Mouse (Mus musculus) forebrain, postnatal 0 days (tissue): ENCODE results near the gene Tle2. TPM values are rescaled to one million over a fixed set of nuclear protein-coding genes. Genes with fewer than 3 reads are reported as not detected.

Experiments
- ATAC-seq: fragments of 200-750 bp; cut with Nextera tagmentation; 2 replicates; pipeline ENCODE4 v1.8.0; 2017; ENCODE audit warnings: mild to moderate bottlenecking, moderate library complexity
- DNase-seq: peaks from one replicate; pipeline ENCODE4 v3.0.0-alpha.2; 2015
- H3K27ac ChIP-seq: fragments of 300-500 bp; sonication (generic); 2 replicates; pipeline ENCODE4 v1.5.1; 2014; ENCODE audit warnings: low read depth, mild to moderate bottlenecking, antibody characterized with exemption, low read length, moderate library complexity, mixed read lengths
- H3K27me3 ChIP-seq: fragments of 300-500 bp; sonication (generic); 2 replicates; pipeline ENCODE4 v1.6.1; 2014; ENCODE audit warnings: mild to moderate bottlenecking, low read length, mixed read lengths; ENCODE audit not compliant: insufficient read depth
- H3K36me3 ChIP-seq: fragments of 300-500 bp; sonication (generic); 2 replicates; pipeline ENCODE4 v1.6.1; 2014; ENCODE audit warnings: mild to moderate bottlenecking, moderate library complexity; ENCODE audit not compliant: insufficient read depth
- H3K4me1 ChIP-seq: fragments of 300-500 bp; sonication (generic); 2 replicates; pipeline ENCODE4 v1.6.1; 2014; ENCODE audit warnings: antibody characterized with exemption; ENCODE audit not compliant: insufficient read depth
- H3K4me2 ChIP-seq: fragments of 300-500 bp; sonication (generic); 2 replicates; pipeline ENCODE4 v1.6.1; 2014; ENCODE audit warnings: low read depth, mild to moderate bottlenecking, moderate library complexity
- H3K4me3 ChIP-seq: fragments of 300-500 bp; sonication (generic); 2 replicates; pipeline ENCODE4 v1.5.1; 2014; ENCODE audit warnings: low read depth, low read length, mixed read lengths
- H3K9ac ChIP-seq: fragments of 300-500 bp; sonication (generic); 2 replicates; pipeline ENCODE4 v1.6.1; 2014; ENCODE audit warnings: mild to moderate bottlenecking
- H3K9me3 ChIP-seq: fragments of 300-500 bp; sonication (generic); 2 replicates; pipeline ENCODE4 v1.6.1; 2016; ENCODE audit warnings: low read length
- CTCF ChIP-seq: sonication (generic); IDR thresholded peaks from 2 replicates; pipeline ENCODE4 v1.5.1; 2016; ENCODE audit warnings: antibody characterized with exemption, control low read depth, low read depth
- WGBS: fragments of 180-500 bp; shearing (Covaris S2); extraction: QIAGEN DNeasy Blood & Tissue Kit; methylation state at CpG from one replicate; pipeline ENCODE4 v1.1.7; 2014; 5-methylcytosine and 5-hydroxymethylcytosine counted together
- polyA plus RNA-seq: library from polyadenylated mRNA; unstranded; fragments of >200 nt; fragmentation: Nextera tagmentation; extraction: Ambion mirVana; gene quantifications from 2 replicates; pipeline ENCODE4 v1.2.1, GENCODE M21; 2015
- total RNA-seq: library from RNA; depleted of rRNA; stranded (reverse); fragments of >200 nt; gene quantifications from 2 replicates; pipeline ENCODE4 v1.2.3, GENCODE M21; 2014; rRNA removed

The Tle2 gene
- total and polyA plus RNA-seq, 2 experiments from 2014 or later: 25.6 to 30.5 TPM

- H3K9ac ChIP-seq: peak overlapping the region; percentile 50
- peak; percentile 85 for DNase-seq
- H3K27me3 ChIP-seq: no peaks in the 10 kb centered on the region
- peak overlapping the region; percentile 36 for H3K4me3 ChIP-seq
- 4% methylated on average over 37 of the region's 37 CpGs for WGBS
- no peak for TF ChIP-seq CTCF
- no peaks in the 10 kb centered on the region for H3K36me3 ChIP-seq
- H3K4me1 ChIP-seq: no peaks in the 10 kb centered on the region
- H3K27ac ChIP-seq: peak overlapping the region; percentile 54
- H3K4me2 ChIP-seq: peak overlapping the region; percentile 73
- H3K9me3 ChIP-seq: no peaks in the 10 kb centered on the region
- ATAC-seq: peak; percentile 94
Observed at GRCm38 (mm10) chr10:81633253-81634099, 59.1 kb downstream of the Tle2 start.

DNA sequence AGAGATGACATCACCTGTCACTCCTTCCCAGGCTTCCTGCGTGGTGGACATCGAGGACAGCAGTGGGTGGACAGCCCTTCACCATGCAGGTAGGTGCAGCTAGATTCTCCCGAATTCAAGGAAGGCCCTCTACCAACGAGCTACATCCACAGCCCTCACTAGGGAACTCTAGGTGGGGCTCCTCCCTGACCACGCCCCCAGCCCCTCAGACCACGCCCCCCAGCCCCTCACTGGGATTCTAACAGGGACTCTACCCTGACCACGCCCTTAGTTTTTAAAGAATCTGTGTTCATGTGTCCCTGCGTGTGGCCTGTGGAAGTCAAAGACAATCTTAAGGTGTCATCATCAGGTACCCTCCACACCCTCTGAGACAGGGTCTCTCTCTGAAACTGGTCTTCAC lies 62.0 kb downstream of the Tle2 start:
- no peaks in the 10 kb centered on the region for H3K4me1 ChIP-seq
- H3K36me3 ChIP-seq: no peaks in the 10 kb centered on the region; the same call in 1 of the 2 replicates
- ATAC-seq: no peak
- WGBS: 22% methylated on average over 8 of the region's 8 CpGs
- H3K9me3 ChIP-seq: no peaks in the 10 kb centered on the region
- no peak for DNase-seq
- H3K4me3 ChIP-seq: no peak overlapping the region
- H3K9ac ChIP-seq: no peak overlapping the region
- no peak overlapping the region for H3K4me2 ChIP-seq
- H3K27ac ChIP-seq: no peak overlapping the region
- TF ChIP-seq CTCF: no peak
- no peaks in the 10 kb centered on the region for H3K27me3 ChIP-seq

DNA sequence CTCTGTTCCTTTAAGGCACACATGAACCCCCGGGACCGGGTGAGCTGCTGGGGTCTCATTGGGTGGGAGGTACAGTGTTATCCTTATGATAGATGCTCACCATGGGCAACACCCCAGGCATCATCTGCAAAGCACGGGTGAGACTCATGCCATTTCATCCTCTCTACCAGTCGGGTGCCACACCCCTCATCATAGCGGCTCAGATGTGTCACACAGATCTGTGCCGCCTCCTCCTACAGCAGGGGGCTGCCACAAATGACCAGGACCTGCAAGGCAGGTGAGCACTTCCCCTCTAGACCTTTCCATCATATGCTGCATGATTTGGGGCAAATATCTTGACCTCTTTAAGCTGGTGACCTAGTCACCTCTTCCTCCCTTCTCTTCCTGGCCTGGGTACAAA lies 63.7 kb downstream of the Tle2 start:
- no peak for DNase-seq
- H3K36me3 ChIP-seq: no peaks in the 10 kb centered on the region; the same call in 1 of the 2 replicates
- WGBS: 76% methylated on average over 6 of the region's 6 CpGs
- no peak overlapping the region for H3K27ac ChIP-seq
- no peak overlapping the region for H3K4me3 ChIP-seq
- H3K4me1 ChIP-seq: peaks cover 11% of the 10 kb centered on the region
- no peaks in the 10 kb centered on the region for H3K9me3 ChIP-seq
- no peak overlapping the region for H3K9ac ChIP-seq
- no peak overlapping the region for H3K4me2 ChIP-seq
- H3K27me3 ChIP-seq: no peaks in the 10 kb centered on the region
- TF ChIP-seq CTCF: no peak
- no peak for ATAC-seq

Other genes with a start within 250 kb of the Tle2 start
- 2.4 and 3.9 TPM in 2 replicates for gene Tbxa2r, start 245.8 kb upstream of the Tle2 start, total RNA-seq
- gene Tbxa2r, start 245.8 kb upstream of the Tle2 start, polyA plus RNA-seq: 3.3 and 3.4 TPM in 2 replicates
- 0.15 TPM in 1 of 2 replicates, not detected in the other for gene Gipc3, start 231.3 kb upstream of the Tle2 start, total RNA-seq
- gene Gipc3, start 231.3 kb upstream of the Tle2 start, polyA plus RNA-seq: not detected in 2 replicates
- 15.1 and 21.6 TPM in 2 replicates for gene Hmg20b, start 224.1 kb upstream of the Tle2 start, total RNA-seq
- gene Hmg20b, start 224.1 kb upstream of the Tle2 start, polyA plus RNA-seq: 25.1 and 25.2 TPM in 2 replicates
- 19.8 and 23.4 TPM in 2 replicates for gene Mfsd12, start 217.1 kb upstream of the Tle2 start, total RNA-seq
- 10.1 TPM in 2 replicates for gene Mfsd12, start 217.1 kb upstream of the Tle2 start, polyA plus RNA-seq
- not detected in 2 replicates for gene 4930404N11Rik, start 208.7 kb upstream of the Tle2 start, total RNA-seq
- 0.16 and 0.20 TPM in 2 replicates for gene 4930404N11Rik, start 208.7 kb upstream of the Tle2 start, polyA plus RNA-seq
- gene Fzr1, start 196.0 kb upstream of the Tle2 start, total RNA-seq: 60.2 and 67.2 TPM in 2 replicates
- 128 and 132 TPM in 2 replicates for gene Fzr1, start 196.0 kb upstream of the Tle2 start, polyA plus RNA-seq
- 126 and 139 TPM in 2 replicates for gene Dohh, start 190.1 kb upstream of the Tle2 start, total RNA-seq
- gene Dohh, start 190.1 kb upstream of the Tle2 start, polyA plus RNA-seq: 111 and 125 TPM in 2 replicates
- 2.5 and 3.3 TPM in 2 replicates for gene Gm48551, start 190.1 kb upstream of the Tle2 start, total RNA-seq
- gene Gm48551, start 190.1 kb upstream of the Tle2 start, polyA plus RNA-seq: 5.0 and 7.3 TPM in 2 replicates
- gene Gm48552, start 185.6 kb upstream of the Tle2 start, total RNA-seq: 5.8 and 16.6 TPM in 2 replicates
- gene Gm48552, start 185.6 kb upstream of the Tle2 start, polyA plus RNA-seq: 1.9 and 3.7 TPM in 2 replicates
- gene Smim24, start 181.5 kb upstream of the Tle2 start, total RNA-seq: 0.77 and 1.3 TPM in 2 replicates
- 1.7 TPM in 2 replicates for gene Smim24, start 181.5 kb upstream of the Tle2 start, polyA plus RNA-seq
- 9.0 and 14.5 TPM in 2 replicates for gene Nfic, start 118.9 kb upstream of the Tle2 start, total RNA-seq
- 14.8 and 23.1 TPM in 2 replicates for gene Nfic, start 118.9 kb upstream of the Tle2 start, polyA plus RNA-seq
- 122 and 166 TPM in 2 replicates for gene Celf5, start 91.9 kb upstream of the Tle2 start, total RNA-seq
- gene Celf5, start 91.9 kb upstream of the Tle2 start, polyA plus RNA-seq: 59.9 and 71.3 TPM in 2 replicates
- 83.3 and 105 TPM in 2 replicates for gene Ncln, start 78.2 kb upstream of the Tle2 start, total RNA-seq
- 57.1 and 65.0 TPM in 2 replicates for gene Ncln, start 78.2 kb upstream of the Tle2 start, polyA plus RNA-seq
- gene S1pr4, start 74.4 kb upstream of the Tle2 start, total RNA-seq: 0.38 TPM in 1 of 2 replicates, not detected in the other
- 0.31 and 0.39 TPM in 2 replicates for gene S1pr4, start 74.4 kb upstream of the Tle2 start, polyA plus RNA-seq
- 1.3 and 1.5 TPM in 2 replicates for gene Gna15, start 50.3 kb upstream of the Tle2 start, total RNA-seq
- gene Gna15, start 50.3 kb upstream of the Tle2 start, polyA plus RNA-seq: 1.3 and 1.6 TPM in 2 replicates
- gene Gna11, start 29.4 kb upstream of the Tle2 start, total RNA-seq: 110 and 114 TPM in 2 replicates
- 126 and 133 TPM in 2 replicates for gene Gna11, start 29.4 kb upstream of the Tle2 start, polyA plus RNA-seq
- gene Aes, start 15.1 kb upstream of the Tle2 start, total RNA-seq: 450 and 455 TPM in 2 replicates
- 752 and 802 TPM in 2 replicates for gene Aes, start 15.1 kb upstream of the Tle2 start, polyA plus RNA-seq
- gene Tle6, start 26.5 kb downstream of the Tle2 start, total RNA-seq: 8.7 and 14.1 TPM in 2 replicates
- 4.2 and 5.1 TPM in 2 replicates for gene Tle6, start 26.5 kb downstream of the Tle2 start, polyA plus RNA-seq
- gene BC025920, start 31.7 kb downstream of the Tle2 start, total RNA-seq: 3.8 and 4.7 TPM in 2 replicates
- gene BC025920, start 31.7 kb downstream of the Tle2 start, polyA plus RNA-seq: 1.4 TPM in 2 replicates
- 18.0 and 25.2 TPM in 2 replicates for gene Sirt6, start 53.2 kb downstream of the Tle2 start, total RNA-seq
- gene Sirt6, start 53.2 kb downstream of the Tle2 start, polyA plus RNA-seq: 30.8 and 33.4 TPM in 2 replicates
- 45.9 and 63.6 TPM in 2 replicates for gene Ankrd24, start 54.0 kb downstream of the Tle2 start, total RNA-seq
- 11.4 and 13.0 TPM in 2 replicates for gene Ankrd24, start 54.0 kb downstream of the Tle2 start, polyA plus RNA-seq
- gene Gm10778, start 74.5 kb downstream of the Tle2 start, total RNA-seq: 5.9 and 9.5 TPM in 2 replicates
- 2.3 and 3.4 TPM in 2 replicates for gene Gm10778, start 74.5 kb downstream of the Tle2 start, polyA plus RNA-seq
- gene Zfp433, start 130.3 kb downstream of the Tle2 start, total RNA-seq: 11.3 and 19.1 TPM in 2 replicates
- 6.6 and 9.1 TPM in 2 replicates for gene Zfp433, start 130.3 kb downstream of the Tle2 start, polyA plus RNA-seq
- gene Gm3055, start 196.6 kb downstream of the Tle2 start, total RNA-seq: 27.7 and 37.7 TPM in 2 replicates
- gene Gm3055, start 196.6 kb downstream of the Tle2 start, polyA plus RNA-seq: 9.7 and 10.0 TPM in 2 replicates
- gene Gm4767, start 237.6 kb downstream of the Tle2 start, total RNA-seq: 1.9 and 3.5 TPM in 2 replicates
- gene Gm4767, start 237.6 kb downstream of the Tle2 start, polyA plus RNA-seq: 1.5 and 2.2 TPM in 2 replicates